Mouse (Mus musculus) kidney, adult 11 months (tissue): ENCODE data around the gene Lbx2.

Source experiments
- DNase-seq: peaks from one replicate; pipeline ENCODE4 v3.0.0; 2022

The Lbx2 gene

GRCm38 (mm10) chr6:83135571-83136161 lies 49.5 kb downstream of the Lbx2 start:
- DNase-seq: peak; percentile 80

- no peak for DNase-seq
Observed at GRCm38 (mm10) chr6:83136291-83136880, 50.2 kb downstream of the Lbx2 start.

- peak; percentile 70 for DNase-seq
Observed at GRCm38 (mm10) chr6:83136881-83137575, 50.9 kb downstream of the Lbx2 start.

- DNase-seq: peak; percentile 89
Observed at GRCm38 (mm10) chr6:83137576-83137950, 51.4 kb downstream of the Lbx2 start.
